Mouse (Mus musculus) limb, embryonic 14.5 days (tissue): ENCODE measurements around the gene Sncb. TPM values are rescaled to one million over a fixed set of nuclear protein-coding genes. Genes with fewer than 3 reads are reported as not detected.
"Not testable (repeated sequence)": the region's sequence is repeated elsewhere in the genome, so short reads cannot be mapped to it uniquely, and the experiment has no call there.

ENCODE experiments used
- ATAC-seq: fragments of 200-750 bp; cut with Nextera tagmentation; 2 replicates; pipeline ENCODE4 v1.8.0; 2017; ENCODE audit warnings: low read depth, moderate number of reproducible peaks, moderate TSS enrichment; ENCODE audit not compliant: low FRiP score
- DNase-seq: peaks from one replicate; pipeline ENCODE4 v3.0.0-alpha.2; 2015; ENCODE audit warnings: low spot score
- H3K27ac ChIP-seq: fragments of 300-500 bp; sonication (generic); replicated peaks from 2 replicates; pipeline ENCODE4 v1.5.1; 2014; ENCODE audit warnings: low read depth, mild to moderate bottlenecking, low read length, moderate library complexity, mixed read lengths
- H3K27me3 ChIP-seq: fragments of 300-500 bp; sonication (generic); 2 replicates; pipeline ENCODE4 v1.6.1; 2014; ENCODE audit warnings: low read length, mixed read lengths; ENCODE audit not compliant: control insufficient read depth, insufficient read depth
- H3K36me3 ChIP-seq: fragments of 300-500 bp; sonication (generic); 2 replicates; pipeline ENCODE4 v1.6.1; 2014; ENCODE audit warnings: mild to moderate bottlenecking, low read length, moderate library complexity, mixed read lengths; ENCODE audit not compliant: control insufficient read depth, insufficient read depth
- H3K4me1 ChIP-seq: fragments of 300-500 bp; sonication (generic); 2 replicates; pipeline ENCODE4 v1.6.1; 2014; ENCODE audit warnings: antibody characterized with exemption, low read length, mixed read lengths; ENCODE audit not compliant: control insufficient read depth, insufficient read depth
- H3K4me2 ChIP-seq: fragments of 300-500 bp; sonication (generic); replicated peaks from 2 replicates; pipeline ENCODE4 v1.6.1; 2014; ENCODE audit warnings: low read depth, mild to moderate bottlenecking, low read length, moderate library complexity; ENCODE audit not compliant: severe bottlenecking
- H3K4me3 ChIP-seq: fragments of 300-500 bp; sonication (generic); replicated peaks from 2 replicates; pipeline ENCODE4 v1.5.1; 2014; ENCODE audit warnings: low read length
- H3K9ac ChIP-seq: fragments of 300-500 bp; sonication (generic); 2 replicates; pipeline ENCODE4 v1.6.1; 2014; ENCODE audit warnings: mild to moderate bottlenecking, low read depth, low read length, moderate library complexity; ENCODE audit not compliant: severe bottlenecking
- H3K9me3 ChIP-seq: fragments of 300-500 bp; sonication (generic); 2 replicates; pipeline ENCODE4 v1.6.1; 2016; ENCODE audit warnings: low read length; ENCODE audit not compliant: control insufficient read depth
- POLR2A ChIP-seq: fragments of 200-500 bp; IDR thresholded peaks from 2 replicates; pipeline ENCODE4 v1.8.0; 2012; ENCODE audit warnings: inconsistent platforms, mild to moderate bottlenecking, moderate library complexity, borderline replicate concordance; ENCODE audit not compliant: insufficient read depth, insufficient read length; ENCODE audit errors: extremely low read depth
- WGBS: fragments of 180-500 bp; shearing (Covaris S2); extraction: QIAGEN DNeasy Blood & Tissue Kit; methylation state at CpG from one replicate; pipeline ENCODE4 v1.1.7; 2014; 5-methylcytosine and 5-hydroxymethylcytosine counted together
- polyA plus RNA-seq, 2 experiments: library from polyadenylated mRNA; depleted of rRNA in 1 of 2; stranded (reverse) in 1 of 2; unstranded in 1 of 2; fragments of >200 nt; fragmentation: Nextera tagmentation in 1 of 2; extraction: Ambion mirVana in 1 of 2; gene quantifications; 2 replicates each; pipeline versions ENCODE4 v1.2.1 to v1.2.3; 2012 to 2014

The Sncb gene
- polyA plus RNA-seq, 2 experiments = 0.30 to 0.40 TPM

DNA sequence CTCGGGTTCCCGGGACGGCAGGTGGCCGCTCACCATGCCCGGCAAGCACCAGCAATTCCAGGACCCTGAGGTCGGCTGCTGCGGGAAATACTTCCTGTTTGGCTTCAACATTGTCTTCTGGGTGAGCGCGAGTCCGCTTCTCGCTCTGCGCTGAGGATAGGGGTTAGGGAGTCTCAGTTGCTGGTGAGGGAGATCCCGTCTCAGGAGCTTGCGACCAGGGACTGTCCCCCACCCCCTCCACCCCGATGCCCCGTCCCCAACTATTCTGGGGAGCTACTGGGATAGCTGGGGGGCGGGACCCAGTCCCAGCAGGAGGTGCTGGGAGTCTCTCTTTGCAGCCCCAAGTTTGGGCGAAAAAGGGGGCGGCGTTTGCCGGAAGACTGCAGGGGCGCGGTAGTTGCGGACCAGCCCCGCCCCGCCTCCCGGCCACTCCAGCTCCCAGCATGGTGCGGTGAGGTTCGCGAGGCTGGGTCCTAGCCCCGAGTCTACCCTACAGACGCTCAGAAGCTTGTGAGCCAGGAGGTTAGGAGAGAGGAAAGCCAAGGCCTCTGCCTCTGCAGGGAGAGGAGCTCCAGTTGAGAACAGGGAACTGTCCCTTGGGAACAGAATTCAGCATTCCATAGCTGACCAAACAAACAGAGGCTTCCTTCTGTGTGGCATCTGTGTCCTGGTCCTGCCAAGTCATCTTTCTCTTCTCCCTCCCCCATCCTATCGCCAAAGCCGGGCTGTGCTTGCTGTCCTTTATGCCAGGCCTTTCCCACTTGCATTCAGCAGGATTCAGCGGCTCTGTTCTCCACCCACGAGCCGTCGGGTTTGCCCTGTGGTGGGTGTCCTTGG lies 23.4 kb upstream of the Sncb start:
- Histone ChIP-seq H3K4me2 (peak overlapping the region; percentile 98), H3K36me3 (no peaks in the 10 kb centered on the region), H3K27me3 (peaks cover 26% of the 10 kb centered on the region; the same call in 1 of the 2 replicates), H3K27ac (no peak overlapping the region), H3K4me3 (peak overlapping the region; percentile 52), H3K9me3 (no peaks in the 10 kb centered on the region), H3K9ac (peak overlapping the region; percentile 28), H3K4me1 (peaks cover 11% of the 10 kb centered on the region; the same call in 1 of the 2 replicates)
- DNase-seq (no peak), ATAC-seq (peak; percentile 28; the same call in 1 of the 2 replicates)
- TF ChIP-seq POLR2A = no peak
- WGBS = 2% methylated on average over 34 of the region's 38 CpGs

GRCm38 (mm10) chr13:54788740-54789560 lies 22.6 kb upstream of the Sncb start, which contains the start of gene Tspan17:
TSS of gene Tspan17 (plus strand) at chr13:54789377.
- DNase-seq (peak; percentile 89), ATAC-seq (peak; percentile 85)
- TF ChIP-seq POLR2A = no peak
- Histone ChIP-seq H3K4me2 (peak within 1 kb of the TSS; percentile 98), H3K4me1 (peaks cover 11% of the 10 kb centered on the region; the same call in 1 of the 2 replicates), H3K9me3 (no peaks in the 10 kb centered on the region), H3K4me3 (peak within 1 kb of the TSS; percentile 52), H3K27ac (no peak within 1 kb of the TSS), H3K27me3 (peaks cover 26% of the 10 kb centered on the region; the same call in 1 of the 2 replicates), H3K36me3 (no peaks in the 10 kb centered on the region), H3K9ac (peak within 1 kb of the TSS; percentile 28)
- WGBS = 3% methylated on average over 35 of the region's 49 CpGs

- H3K9me3 ChIP-seq, H3K4me2 ChIP-seq, H3K4me3 ChIP-seq, H3K36me3 ChIP-seq, H3K9ac ChIP-seq, ATAC-seq, H3K27ac ChIP-seq, DNase-seq: not testable (repeated sequence)
- H3K27me3 ChIP-seq = peaks cover 26% of the 10 kb centered on the region; the same call in 1 of the 2 replicates
- H3K4me1 ChIP-seq = peaks cover 11% of the 10 kb centered on the region; the same call in 1 of the 2 replicates
- WGBS = 42% methylated on average over 2 of the region's 2 CpGs
Observed at GRCm38 (mm10) chr13:54787591-54787990, 21.2 kb upstream of the Sncb start.

DNA sequence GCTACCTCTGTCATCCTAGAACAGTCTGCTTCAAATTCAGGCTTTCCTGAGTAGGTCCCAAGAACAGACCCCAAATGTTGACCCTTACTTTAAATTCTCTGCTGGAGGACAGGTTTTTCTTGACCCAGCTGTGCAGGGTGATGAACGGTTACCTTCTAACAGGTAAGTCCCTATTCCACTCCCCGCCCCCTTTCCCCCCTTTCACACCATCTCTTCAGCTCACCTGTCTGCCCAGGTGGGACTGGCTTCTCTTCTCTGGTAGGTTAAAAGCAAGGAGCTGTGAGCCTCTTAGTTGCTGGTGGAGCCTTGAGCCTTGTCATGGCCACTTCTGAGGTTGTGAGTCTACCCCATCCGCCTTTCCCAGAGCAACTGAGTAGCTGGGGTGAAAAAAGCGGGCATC lies 17.3 kb upstream of the Sncb start, which contains the start of gene Eif4e1b:
Gene Eif4e1b (plus strand): TSS at position 301 of the 400 bp plus-strand sequence.
- no peaks in the 10 kb centered on the region for H3K4me1 ChIP-seq
- ATAC-seq (no peak), DNase-seq (no peak)
- no peak within 1 kb of the TSS for H3K4me2 ChIP-seq
- TF ChIP-seq POLR2A = no peak
- H3K9me3 ChIP-seq = no peaks in the 10 kb centered on the region
- no peak within 1 kb of the TSS for H3K9ac ChIP-seq
- H3K27ac ChIP-seq = no peak within 1 kb of the TSS
- H3K36me3 ChIP-seq = no peaks in the 10 kb centered on the region
- H3K4me3 ChIP-seq = no peak within 1 kb of the TSS
- no peaks in the 10 kb centered on the region for H3K27me3 ChIP-seq
- 83% methylated on average over 4 of the region's 4 CpGs for WGBS

GRCm38 (mm10) chr13:54783235-54783634 lies 16.8 kb upstream of the Sncb start:
- no peak overlapping the region for H3K27ac ChIP-seq
- H3K9me3 ChIP-seq = no peaks in the 10 kb centered on the region
- ATAC-seq = no peak
- no peak overlapping the region for H3K9ac ChIP-seq
- TF ChIP-seq POLR2A = no peak
- no peaks in the 10 kb centered on the region for H3K36me3 ChIP-seq
- 45% methylated on average over 2 of the region's 2 CpGs for WGBS
- H3K4me1 ChIP-seq = no peaks in the 10 kb centered on the region
- no peaks in the 10 kb centered on the region for H3K27me3 ChIP-seq
- no peak for DNase-seq
- no peak overlapping the region for H3K4me2 ChIP-seq
- no peak overlapping the region for H3K4me3 ChIP-seq
